Mouse (Mus musculus): ENCODE data around the gene Gpr152. TPM values are rescaled to one million over a fixed set of nuclear protein-coding genes. Genes with fewer than 3 reads are reported as not detected.

Gene Gpr152
- polyA plus RNA-seq, 1 experiment, result 0.11 TPM

DNA sequence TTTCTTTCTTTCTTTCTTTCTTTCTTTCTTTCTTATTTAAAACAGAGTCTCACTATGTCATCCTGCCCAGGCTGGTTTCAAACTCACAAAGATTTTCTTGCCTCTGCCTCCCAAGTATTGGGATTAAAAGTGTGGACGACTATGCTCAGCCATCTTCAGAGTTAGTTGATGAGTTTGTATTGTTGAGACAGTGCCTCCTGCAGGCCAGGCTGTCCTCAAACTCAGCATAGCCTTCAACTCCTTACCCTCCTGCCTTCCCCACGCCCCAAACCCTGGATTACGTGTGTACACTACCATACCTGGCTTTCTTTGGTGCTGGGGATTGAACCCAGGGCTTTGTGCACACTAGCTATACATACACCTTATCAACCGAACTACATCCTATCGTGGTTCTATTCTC, 3.1 kb upstream of the Gpr152 start:
- no peak for TF ChIP-seq CTCF (IDR thresholded peaks at IDR 0.05; ENCODE audit: borderline replicate concordance, insufficient read depth, low read depth, low read length)
- TF ChIP-seq POLR2A (IDR thresholded peaks at IDR 0.05; ENCODE audit: borderline replicate concordance, insufficient read depth, low read length), result no peak
- H3K27me3 ChIP-seq (ENCODE audit: control insufficient read depth, insufficient read depth, low read length), result no peaks in the 10 kb centered on the region
- no peak overlapping the region for H3K27ac ChIP-seq (ENCODE audit: insufficient read depth, low read length)
- H3K4me1 ChIP-seq (ENCODE audit: control insufficient read depth, insufficient read depth, low read length), result no peaks in the 10 kb centered on the region
- no peak for DNase-seq
- 82% methylated on average over 5 of the region's 5 CpGs for WGBS
- no peak overlapping the region for H3K4me3 ChIP-seq (replicated peaks; ENCODE audit: insufficient read depth, low read depth, low read length)

DNA sequence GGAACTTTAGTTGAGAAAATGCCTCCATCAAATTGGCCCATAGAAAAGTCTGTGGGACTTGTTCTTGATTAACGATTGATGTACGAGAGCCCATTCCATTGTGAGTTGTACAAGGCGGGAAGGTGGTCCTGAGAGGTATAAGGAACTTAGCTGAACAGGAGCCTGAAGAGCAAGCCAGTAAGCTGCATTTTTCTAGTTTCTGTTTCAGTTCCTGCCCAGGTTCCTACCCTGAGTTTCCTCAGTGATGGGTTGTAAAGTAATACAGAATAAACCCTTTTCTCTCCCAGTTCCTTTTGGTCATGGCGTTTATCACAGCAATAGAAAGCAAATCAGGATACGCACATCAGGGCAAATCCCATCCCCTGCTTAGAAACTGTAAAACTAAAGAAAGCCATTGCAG, 1.7 kb upstream of the Gpr152 start:
- H3K4me3 ChIP-seq (replicated peaks; ENCODE audit: insufficient read depth, low read depth, low read length), result no peak overlapping the region
- 88% methylated on average over 5 of the region's 5 CpGs for WGBS
- no peak overlapping the region for H3K27ac ChIP-seq (ENCODE audit: insufficient read depth, low read length)
- no peak for DNase-seq
- TF ChIP-seq POLR2A (IDR thresholded peaks at IDR 0.05; ENCODE audit: borderline replicate concordance, insufficient read depth, low read length) (no peak), CTCF (IDR thresholded peaks at IDR 0.05; ENCODE audit: borderline replicate concordance, insufficient read depth, low read depth, low read length) (no peak)
- H3K27me3 ChIP-seq (ENCODE audit: control insufficient read depth, insufficient read depth, low read length), result no peaks in the 10 kb centered on the region
- no peaks in the 10 kb centered on the region for H3K4me1 ChIP-seq (ENCODE audit: control insufficient read depth, insufficient read depth, low read length)

DNA sequence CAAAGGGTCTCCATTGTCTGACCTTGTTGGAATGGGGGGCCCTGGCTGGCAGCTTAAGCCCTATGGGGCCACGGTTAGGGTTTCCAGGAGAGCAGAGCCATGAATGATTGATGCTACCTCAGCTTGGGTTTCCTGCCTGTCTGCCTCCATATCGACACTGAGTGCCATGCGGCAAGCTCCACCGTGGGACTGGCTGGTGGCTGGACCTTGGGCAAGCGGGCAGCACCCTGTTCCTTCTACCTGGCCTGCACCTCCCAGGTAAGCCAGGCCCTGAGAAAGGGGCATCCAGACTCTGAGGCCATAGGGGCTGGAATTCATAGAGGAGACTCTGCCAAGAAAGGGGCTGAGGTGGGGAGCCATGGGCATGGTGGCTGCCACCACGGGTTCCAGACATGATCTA, 560 bp downstream of the Gpr152 start:
- H3K27ac ChIP-seq (ENCODE audit: insufficient read depth, low read length), result no peak overlapping the region
- 76% methylated on average over 6 of the region's 6 CpGs for WGBS
- H3K4me3 ChIP-seq (replicated peaks; ENCODE audit: insufficient read depth, low read depth, low read length), result no peak overlapping the region
- TF ChIP-seq POLR2A (IDR thresholded peaks at IDR 0.05; ENCODE audit: borderline replicate concordance, insufficient read depth, low read length), result no peak
- no peak for TF ChIP-seq CTCF (IDR thresholded peaks at IDR 0.05; ENCODE audit: borderline replicate concordance, insufficient read depth, low read depth, low read length)
- H3K4me1 ChIP-seq (ENCODE audit: control insufficient read depth, insufficient read depth, low read length), result no peaks in the 10 kb centered on the region
- H3K27me3 ChIP-seq (ENCODE audit: control insufficient read depth, insufficient read depth, low read length), result no peaks in the 10 kb centered on the region
- DNase-seq, result no peak

DNA sequence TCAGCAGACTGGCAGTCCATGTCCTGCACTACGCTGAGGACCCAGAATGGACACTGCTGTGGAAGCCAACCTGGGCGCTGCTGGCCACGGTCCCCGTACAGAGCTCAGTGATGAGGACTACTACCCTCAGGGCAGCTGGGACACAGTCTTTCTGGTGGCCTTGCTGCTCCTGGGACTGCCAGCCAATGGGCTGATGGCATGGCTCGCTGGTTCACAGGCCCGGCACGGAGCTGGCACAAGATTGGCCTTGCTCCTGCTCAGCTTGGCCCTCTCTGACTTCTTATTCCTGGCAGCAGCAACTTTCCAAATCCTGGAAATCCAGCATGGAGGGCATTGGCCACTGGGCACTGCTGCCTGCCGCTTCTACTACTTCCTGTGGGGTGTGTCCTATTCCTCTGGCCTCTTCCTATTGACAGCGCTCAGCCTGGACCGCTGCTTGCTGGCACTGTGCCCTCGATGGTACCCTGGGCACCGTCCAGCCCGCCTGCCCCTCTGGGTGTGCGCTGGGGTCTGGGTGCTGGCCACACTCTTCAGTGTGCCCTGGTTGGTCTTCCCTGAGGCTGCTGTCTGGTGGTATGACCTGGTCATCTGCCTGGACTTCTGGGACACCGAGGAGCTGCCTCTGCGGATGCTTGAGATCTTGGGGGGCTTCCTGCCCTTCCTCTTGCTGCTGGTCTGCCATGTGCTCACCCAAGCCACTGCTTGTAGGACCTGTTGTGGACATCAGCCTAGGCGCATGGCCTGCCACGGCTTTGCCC, 3.0 kb downstream of the Gpr152 start:
- Histone ChIP-seq H3K27me3 (ENCODE audit: control insufficient read depth, insufficient read depth, low read length) (no peaks in the 10 kb centered on the region), H3K4me3 (replicated peaks; ENCODE audit: insufficient read depth, low read depth, low read length) (no peak overlapping the region), H3K4me1 (ENCODE audit: control insufficient read depth, insufficient read depth, low read length) (peaks cover 10% of the 10 kb centered on the region), H3K27ac (ENCODE audit: insufficient read depth, low read length) (no peak overlapping the region)
- DNase-seq, result peak in 1 of 2 experiments; percentile 29
- TF ChIP-seq CTCF (IDR thresholded peaks at IDR 0.05; ENCODE audit: borderline replicate concordance, insufficient read depth, low read depth, low read length) (no peak), POLR2A (IDR thresholded peaks at IDR 0.05; ENCODE audit: borderline replicate concordance, insufficient read depth, low read length) (no peak)
- WGBS, result 42% methylated on average over 18 of the region's 18 CpGs

DNA sequence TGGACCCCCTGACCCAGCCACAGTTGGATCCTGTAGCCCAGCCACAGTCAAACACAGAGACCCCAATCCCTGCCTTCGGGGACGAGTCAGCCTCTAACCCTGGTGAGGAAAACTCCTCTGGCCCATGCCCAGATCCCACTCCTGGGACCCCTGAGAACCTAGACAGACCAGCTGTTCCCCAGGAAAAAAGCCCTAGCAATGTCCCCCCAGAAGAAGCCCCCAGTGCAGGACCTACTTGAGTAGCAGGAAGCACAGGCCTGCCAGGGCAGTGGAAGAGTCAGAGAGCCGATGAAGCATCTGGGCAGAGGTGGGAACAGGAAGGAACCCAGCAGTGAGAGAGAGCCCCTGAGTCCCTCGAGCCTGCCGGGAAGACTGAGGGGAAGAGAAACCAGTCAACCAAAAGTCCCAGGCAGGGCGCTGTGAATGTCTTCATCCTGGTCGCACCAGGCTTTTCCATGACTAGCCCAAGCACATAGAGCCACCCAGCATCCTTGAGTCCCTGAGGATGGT, 4.2 kb downstream of the Gpr152 start, which contains the start of gene Cabp4:
Cabp4 (minus strand) TSS at position 275 of the 510 bp plus-strand sequence.
- TF ChIP-seq CTCF (IDR thresholded peaks at IDR 0.05; ENCODE audit: borderline replicate concordance, insufficient read depth, low read depth, low read length) (no peak), POLR2A (IDR thresholded peaks at IDR 0.05; ENCODE audit: borderline replicate concordance, insufficient read depth, low read length) (no peak)
- Histone ChIP-seq H3K4me1 (ENCODE audit: control insufficient read depth, insufficient read depth, low read length) (peaks cover 15% of the 10 kb centered on the region), H3K27ac (ENCODE audit: insufficient read depth, low read length) (no peak within 1 kb of the TSS), H3K27me3 (ENCODE audit: control insufficient read depth, insufficient read depth, low read length) (no peaks in the 10 kb centered on the region), H3K4me3 (replicated peaks; ENCODE audit: insufficient read depth, low read depth, low read length) (no peak within 1 kb of the TSS)
- DNase-seq, result no peak
- 77% methylated on average over 7 of the region's 7 CpGs for WGBS

DNA sequence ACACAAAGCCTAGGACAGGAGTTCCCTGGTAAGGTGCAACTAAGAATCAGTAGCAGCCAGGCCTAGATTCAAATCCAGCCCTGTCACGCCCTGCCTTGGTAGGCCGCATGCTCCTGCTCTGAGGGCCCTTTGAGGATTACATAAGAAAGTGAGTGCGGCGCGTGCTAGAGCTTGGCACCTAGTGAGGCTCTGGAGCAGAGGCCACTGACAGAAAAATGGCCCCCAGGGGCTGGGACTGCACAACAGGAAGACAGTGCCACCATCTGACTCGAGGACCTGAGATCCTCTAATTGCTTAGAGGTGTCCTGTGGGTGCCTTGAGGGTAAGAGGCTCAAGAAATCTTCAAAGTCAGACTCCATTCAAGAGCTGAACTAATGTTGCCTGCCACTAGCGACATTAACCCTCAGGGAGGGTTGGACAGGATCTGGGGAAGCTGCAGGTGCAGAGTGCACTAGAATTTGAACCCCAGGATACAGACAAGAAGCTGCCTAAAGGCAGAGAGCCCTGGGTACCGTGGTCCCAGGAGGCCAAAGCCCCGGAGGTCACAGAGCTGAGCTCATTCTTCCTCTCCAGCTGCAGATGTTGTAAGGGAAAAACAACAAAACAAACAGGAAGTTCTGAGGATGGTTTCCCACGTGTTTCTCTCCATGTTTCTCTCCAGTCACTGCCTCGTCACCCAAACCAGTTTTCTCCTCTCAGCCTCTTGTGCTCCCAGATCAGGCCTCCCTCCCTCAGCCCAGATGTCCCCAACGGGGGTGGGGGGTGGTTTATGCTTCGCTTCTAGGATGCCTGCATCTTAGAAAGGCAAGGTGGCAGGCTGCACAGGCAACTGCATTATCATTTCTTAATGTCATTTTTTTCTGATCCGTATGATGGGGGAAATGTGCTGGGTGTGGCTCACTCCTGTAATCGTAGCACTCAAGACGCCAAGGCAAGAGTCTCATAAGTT, 5.2 kb downstream of the Gpr152 start:
- H3K27ac ChIP-seq (ENCODE audit: insufficient read depth, low read length), result no peak overlapping the region
- no peak for DNase-seq
- TF ChIP-seq CTCF (IDR thresholded peaks at IDR 0.05; ENCODE audit: borderline replicate concordance, insufficient read depth, low read depth, low read length), result no peak
- no peak for TF ChIP-seq POLR2A (IDR thresholded peaks at IDR 0.05; ENCODE audit: borderline replicate concordance, insufficient read depth, low read length)
- 87% methylated on average over 16 of the region's 16 CpGs for WGBS
- H3K4me3 ChIP-seq (replicated peaks; ENCODE audit: insufficient read depth, low read depth, low read length), result no peak overlapping the region
- no peaks in the 10 kb centered on the region for H3K27me3 ChIP-seq (ENCODE audit: control insufficient read depth, insufficient read depth, low read length)
- H3K4me1 ChIP-seq (ENCODE audit: control insufficient read depth, insufficient read depth, low read length), result peaks cover 20% of the 10 kb centered on the region

DNA sequence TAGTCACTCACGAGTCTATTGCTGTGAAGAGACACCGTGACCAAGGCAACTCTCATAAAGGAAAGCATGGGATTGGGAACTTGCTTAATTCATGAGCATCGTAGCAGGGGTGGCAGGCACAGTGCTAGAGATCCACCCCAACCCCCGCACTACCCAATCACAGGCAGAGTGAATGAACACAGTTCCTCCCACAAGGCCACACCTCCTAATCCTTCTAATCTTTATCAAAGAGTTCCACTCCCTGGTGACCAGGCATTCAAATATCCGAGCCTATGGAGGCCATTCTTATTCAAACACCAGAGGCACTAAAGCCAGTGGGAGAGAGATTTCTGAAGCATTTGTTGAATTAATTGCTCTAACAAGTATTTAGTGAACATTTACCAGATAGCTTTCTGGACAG, 6.3 kb downstream of the Gpr152 start:
- no peaks in the 10 kb centered on the region for H3K27me3 ChIP-seq (ENCODE audit: control insufficient read depth, insufficient read depth, low read length)
- peaks cover 25% of the 10 kb centered on the region for H3K4me1 ChIP-seq (ENCODE audit: control insufficient read depth, insufficient read depth, low read length)
- TF ChIP-seq CTCF (IDR thresholded peaks at IDR 0.05; ENCODE audit: borderline replicate concordance, insufficient read depth, low read depth, low read length) (no peak), POLR2A (IDR thresholded peaks at IDR 0.05; ENCODE audit: borderline replicate concordance, insufficient read depth, low read length) (no peak)
- 93% methylated on average over 5 of the region's 5 CpGs for WGBS
- DNase-seq, result no peak
- H3K4me3 ChIP-seq (replicated peaks; ENCODE audit: insufficient read depth, low read depth, low read length), result no peak overlapping the region
- H3K27ac ChIP-seq (ENCODE audit: insufficient read depth, low read length), result no peak overlapping the region
